8 mouse cellular contexts compared by ENCODE assay signal in genomic region chr2:135766471-135767063, GRCm38 (mm10).
DNase-seq lines count a peak whose midpoint lies in the region; ATAC-seq and TF ChIP-seq lines count a peak whose summit lies in the region.

No protein-coding gene starts in this region.

- no peaks in the 10 kb centered on the region for H3K4me1 ChIP-seq in forebrain, embryonic 11.5 days (replicated peaks; ENCODE audit: control insufficient read depth, insufficient read depth, low read length)
- no peaks in the 10 kb centered on the region for H3K4me1 ChIP-seq in forebrain, postnatal 0 days (ENCODE audit: insufficient read depth)
- H3K4me1 ChIP-seq in midbrain, embryonic 10.5 days = peaks cover 45% of the 10 kb centered on the region
- peaks cover 5% of the 10 kb centered on the region; the same call in 1 of the 2 replicates for H3K4me1 ChIP-seq in midbrain, postnatal 0 days (ENCODE audit: insufficient read depth, low read length)
- H3K4me1 ChIP-seq in forebrain, embryonic 16.5 days (replicated peaks; ENCODE audit: control insufficient read depth, insufficient read depth, low read length) = no peaks in the 10 kb centered on the region

- H3K27me3 ChIP-seq in forebrain, embryonic 11.5 days (ENCODE audit: control insufficient read depth, insufficient read depth, low read length) = no peaks in the 10 kb centered on the region
- H3K27me3 ChIP-seq in forebrain, postnatal 0 days (ENCODE audit: insufficient read depth, low read length) = no peaks in the 10 kb centered on the region
- no peaks in the 10 kb centered on the region for H3K27me3 ChIP-seq in midbrain, embryonic 10.5 days (ENCODE audit: low read depth, poor library complexity, severe bottlenecking)
- H3K27me3 ChIP-seq in midbrain, postnatal 0 days (ENCODE audit: insufficient read depth, low read length) = no peaks in the 10 kb centered on the region
- no peaks in the 10 kb centered on the region for H3K27me3 ChIP-seq in forebrain, embryonic 16.5 days (replicated peaks; ENCODE audit: control insufficient read depth, insufficient read depth, low read length)

- no peaks in the 10 kb centered on the region for H3K9me3 ChIP-seq in forebrain, embryonic 11.5 days (ENCODE audit: control insufficient read depth, low read length)
- no peaks in the 10 kb centered on the region for H3K9me3 ChIP-seq in forebrain, postnatal 0 days (ENCODE audit: low read length)
- H3K9me3 ChIP-seq in midbrain, embryonic 10.5 days (replicated peaks) = no peaks in the 10 kb centered on the region
- no peaks in the 10 kb centered on the region for H3K9me3 ChIP-seq in midbrain, postnatal 0 days (ENCODE audit: low read length)
- H3K9me3 ChIP-seq in forebrain, embryonic 16.5 days (ENCODE audit: control insufficient read depth, low read length) = no peaks in the 10 kb centered on the region

- WGBS in forebrain, embryonic 11.5 days = 93% methylated on average over 6 of the region's 6 CpGs
- WGBS in forebrain, postnatal 0 days = 90% methylated on average over 6 of the region's 6 CpGs
- 91% methylated on average over 6 of the region's 6 CpGs for WGBS in midbrain, embryonic 10.5 days
- WGBS in midbrain, postnatal 0 days = 90% methylated on average over 6 of the region's 6 CpGs
- 94% methylated on average over 6 of the region's 6 CpGs for WGBS in forebrain, embryonic 16.5 days

- H3K9ac ChIP-seq in forebrain, embryonic 11.5 days (ENCODE audit: low read length) = no peak overlapping the region
- no peak overlapping the region for H3K9ac ChIP-seq in forebrain, postnatal 0 days
- H3K9ac ChIP-seq in midbrain, postnatal 0 days (replicated peaks; ENCODE audit: low read length, poor library complexity, severe bottlenecking) = no peak overlapping the region
- H3K9ac ChIP-seq in forebrain, embryonic 16.5 days (replicated peaks; ENCODE audit: low read depth, low read length) = no peak overlapping the region

- H3K36me3 ChIP-seq in forebrain, embryonic 11.5 days (ENCODE audit: control insufficient read depth, insufficient read depth, low read length) = no peaks in the 10 kb centered on the region
- H3K36me3 ChIP-seq in forebrain, postnatal 0 days (ENCODE audit: insufficient read depth) = no peaks in the 10 kb centered on the region
- no peaks in the 10 kb centered on the region for H3K36me3 ChIP-seq in midbrain, embryonic 10.5 days
- H3K36me3 ChIP-seq in midbrain, postnatal 0 days (ENCODE audit: insufficient read depth, low read length) = no peaks in the 10 kb centered on the region
- no peaks in the 10 kb centered on the region for H3K36me3 ChIP-seq in forebrain, embryonic 16.5 days (ENCODE audit: control insufficient read depth, insufficient read depth)

- DNase-seq in forebrain, embryonic 11.5 days (ENCODE audit: low spot score) = no peak
- no peak for DNase-seq in forebrain, postnatal 0 days
- no peak for DNase-seq in midbrain, embryonic 10.5 days (ENCODE audit: low spot score)
- no peak for DNase-seq in midbrain, postnatal 0 days (ENCODE audit: low spot score)
- DNase-seq in Muller cell, postnatal 12 days (ENCODE audit: inconsistent ontology term) = no peak
- no peak for DNase-seq in spleen, postnatal 36 days (ENCODE audit: low spot score in 2 of 2)

- no peak overlapping the region for H3K27ac ChIP-seq in forebrain, embryonic 11.5 days (ENCODE audit: low read depth, low read length)
- no peak overlapping the region for H3K27ac ChIP-seq in forebrain, postnatal 0 days (ENCODE audit: low read depth, low read length)
- peak overlapping the region; percentile 13; the same call in 1 of the 2 replicates for H3K27ac ChIP-seq in midbrain, embryonic 10.5 days (replicated peaks)
- H3K27ac ChIP-seq in midbrain, postnatal 0 days (ENCODE audit: low read depth, low read length) = no peak overlapping the region
- H3K27ac ChIP-seq in forebrain, embryonic 16.5 days (ENCODE audit: low read length) = no peak overlapping the region

- TF ChIP-seq CTCF in forebrain, postnatal 0 days (IDR thresholded peaks at IDR 0.05; ENCODE audit: low read depth) = no peak
- TF ChIP-seq CTCF in midbrain, postnatal 0 days (IDR thresholded peaks at IDR 0.05) = no peak

- no peak overlapping the region for H3K4me3 ChIP-seq in forebrain, embryonic 11.5 days (ENCODE audit: low read depth, low read length)
- H3K4me3 ChIP-seq in forebrain, postnatal 0 days (ENCODE audit: low read depth, low read length) = no peak overlapping the region
- H3K4me3 ChIP-seq in midbrain, embryonic 10.5 days = no peak overlapping the region
- H3K4me3 ChIP-seq in midbrain, postnatal 0 days (ENCODE audit: low read depth, low read length) = no peak overlapping the region
- H3K4me3 ChIP-seq in forebrain, embryonic 16.5 days (replicated peaks; ENCODE audit: low read length) = no peak overlapping the region

- ATAC-seq in forebrain, embryonic 11.5 days (replicated peaks; ENCODE audit: low FRiP score) = 0 out of 2 replicates have a peak, but pooled peaks have one; percentile 43
- no peak for ATAC-seq in forebrain, postnatal 0 days
- ATAC-seq in midbrain, postnatal 0 days (ENCODE audit: low FRiP score) = no peak
- peak; percentile 38; the same call in 1 of the 2 replicates for ATAC-seq in forebrain, embryonic 16.5 days
- ATAC-seq in monocyte, adult 5-6 weeks (replicated peaks; ENCODE audit: insufficient number of reproducible peaks, low FRiP score, low TSS enrichment, poor library complexity, severe bottlenecking) = peak; percentile 13; the same call in 1 of the 2 replicates

- H3K4me2 ChIP-seq in forebrain, embryonic 11.5 days (ENCODE audit: low read depth, low read length, severe bottlenecking) = no peak overlapping the region
- no peak overlapping the region for H3K4me2 ChIP-seq in forebrain, postnatal 0 days (ENCODE audit: low read depth)
- H3K4me2 ChIP-seq in midbrain, postnatal 0 days (ENCODE audit: low read depth, low read length, poor library complexity, severe bottlenecking) = no peak overlapping the region
- H3K4me2 ChIP-seq in forebrain, embryonic 16.5 days (ENCODE audit: low read length) = no peak overlapping the region

Comparison
In these comparisons a context has a peak if more than half of its experiments do, and no peak if none do; other contexts are left out.
1. ATAC-seq: peak in forebrain, embryonic 11.5 days (single experiment), forebrain, embryonic 16.5 days (single experiment) and monocyte, adult 5-6 weeks (single experiment); none in forebrain, postnatal 0 days (single experiment) and midbrain, postnatal 0 days (single experiment).